Mouse (Mus musculus) spleen, adult 2 months (tissue): ENCODE data around the gene Fam216b. TPM values are rescaled to one million over a fixed set of nuclear protein-coding genes. Genes with fewer than 3 reads are reported as not detected.

Source experiments
- DNase-seq, 2 experiments: peaks; one replicate each; pipeline versions ENCODE4 v3.0.0 to v3.0.0-alpha.2; 2012 to 2021; ENCODE audit warnings: low spot score in 2 of 2, low read depth in 1 of 2
- H3K27ac ChIP-seq: fragments of 200-500 bp; 2 replicates; pipeline ENCODE4 v1.5.1; 2012; ENCODE audit warnings: low read length, inconsistent platforms; ENCODE audit not compliant: insufficient read depth
- H3K27me3 ChIP-seq: fragments of 200-500 bp; 2 replicates; pipeline ENCODE4 v1.6.1; 2012; ENCODE audit warnings: mild to moderate bottlenecking, moderate library complexity, low read length, inconsistent platforms; ENCODE audit not compliant: control insufficient read depth, insufficient read depth
- H3K36me3 ChIP-seq: fragments of 200-500 bp; 2 replicates; pipeline ENCODE4 v1.6.1; 2012; ENCODE audit warnings: mild to moderate bottlenecking, low read length, inconsistent platforms; ENCODE audit not compliant: control insufficient read depth, insufficient read depth
- H3K4me1 ChIP-seq: fragments of 200-500 bp; 2 replicates; pipeline ENCODE4 v1.6.1; 2011; ENCODE audit warnings: inconsistent platforms; ENCODE audit not compliant: control insufficient read depth, insufficient read depth, insufficient read length
- H3K4me3 ChIP-seq: fragments of 200-500 bp; 2 replicates; pipeline ENCODE4 v1.5.1; 2011; ENCODE audit warnings: mild to moderate bottlenecking, inconsistent platforms; ENCODE audit not compliant: insufficient read depth, insufficient read length; ENCODE audit errors: extremely low read depth
- CTCF ChIP-seq: fragments of 200-500 bp; IDR thresholded peaks from 2 replicates; pipeline ENCODE4 v1.5.1; 2011; ENCODE audit warnings: mild to moderate bottlenecking, inconsistent platforms; ENCODE audit not compliant: insufficient read depth, insufficient read length, insufficient replicate concordance; ENCODE audit errors: extremely low read depth
- POLR2A ChIP-seq: fragments of 200-500 bp; IDR thresholded peaks from 2 replicates; pipeline ENCODE4 v1.6.1; 2011; ENCODE audit warnings: low read depth, low read length, inconsistent platforms
- WGBS: fragments of 180-500 bp; shearing (Covaris S2); methylation state at CpG from one replicate; pipeline ENCODE4 v1.1.7; 2018; 5-methylcytosine and 5-hydroxymethylcytosine counted together
- polyA plus RNA-seq: library from polyadenylated mRNA; depleted of rRNA; stranded (reverse); fragments of >200 nt; gene quantifications from 2 replicates; pipeline ENCODE4 v1.2.3, GENCODE M21; 2012

The Fam216b gene
- polyA plus RNA-seq, 1 experiment, result not detected

DNA sequence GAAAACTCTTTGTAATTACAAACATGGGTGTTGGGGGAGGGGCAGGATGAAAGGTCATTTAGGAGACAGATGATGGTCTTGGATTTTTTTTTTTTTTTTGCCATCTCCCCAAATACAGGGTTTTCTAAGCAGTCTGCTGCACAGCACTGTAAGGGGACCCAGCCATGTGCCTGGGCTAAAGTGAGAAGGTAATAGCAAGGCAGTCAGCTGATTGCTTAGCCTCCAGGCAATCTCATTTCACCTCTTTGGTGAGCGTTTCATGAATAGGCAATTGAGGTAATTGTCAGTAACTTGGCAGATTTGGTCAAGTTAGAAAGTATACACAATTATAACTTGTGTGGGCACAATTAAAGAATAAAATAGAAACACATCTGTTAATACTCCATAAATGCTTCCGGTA is 28.5 kb upstream of the Fam216b start:
- H3K27me3 ChIP-seq, result no peaks in the 10 kb centered on the region
- H3K27ac ChIP-seq, result no peak overlapping the region
- no peak for TF ChIP-seq CTCF
- no peak for TF ChIP-seq POLR2A
- H3K4me1 ChIP-seq, result no peaks in the 10 kb centered on the region
- 86% methylated on average over 2 of the region's 2 CpGs for WGBS
- no peak for DNase-seq
- H3K4me3 ChIP-seq, result no peak overlapping the region
- no peaks in the 10 kb centered on the region for H3K36me3 ChIP-seq

DNA sequence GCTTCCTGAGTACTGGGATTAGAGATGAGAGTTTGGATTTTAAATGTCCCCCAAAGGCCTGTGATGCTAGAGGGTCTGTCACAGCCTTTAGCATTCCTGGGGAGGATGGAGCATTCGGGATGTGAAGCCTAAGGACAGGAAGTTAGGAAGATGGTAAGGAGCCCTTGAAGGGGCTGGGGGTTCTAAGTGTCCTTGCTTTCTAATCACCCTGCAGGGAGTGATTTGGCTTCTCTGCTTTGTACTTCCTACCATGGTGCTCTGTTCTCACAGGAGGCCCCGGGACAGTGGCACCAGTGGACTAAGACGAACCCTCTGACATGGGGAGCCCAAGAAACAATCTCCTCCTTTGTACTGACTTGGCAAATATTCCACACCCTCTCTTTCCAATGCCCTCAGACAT is 23.7 kb upstream of the Fam216b start:
- WGBS, result 89% methylated on average over 3 of the region's 3 CpGs
- H3K4me3 ChIP-seq, result no peak overlapping the region
- H3K4me1 ChIP-seq, result no peaks in the 10 kb centered on the region

DNA sequence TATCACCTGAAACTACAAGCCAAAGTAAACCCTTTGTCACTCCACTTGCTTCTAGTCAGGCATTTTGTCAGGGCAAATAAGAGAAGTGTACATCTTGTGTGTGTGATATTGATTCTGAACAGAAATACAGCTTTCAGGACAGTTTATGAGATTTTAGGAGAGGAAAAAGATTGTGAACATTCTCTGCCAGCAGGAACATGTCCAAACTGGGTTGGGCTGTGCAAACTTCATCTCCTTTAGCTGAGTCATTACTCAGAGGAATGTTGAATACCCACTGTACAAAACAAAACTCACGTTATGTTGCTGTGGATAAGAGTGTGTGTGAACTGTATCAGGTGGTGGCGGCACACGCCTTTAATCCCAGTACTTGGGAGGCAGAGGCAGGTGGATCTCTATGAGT is 22.1 kb upstream of the Fam216b start:
- Histone ChIP-seq H3K4me1 (no peaks in the 10 kb centered on the region), H3K4me3 (no peak overlapping the region), H3K27me3 (no peaks in the 10 kb centered on the region), H3K27ac (no peak overlapping the region), H3K36me3 (no peaks in the 10 kb centered on the region)
- 88% methylated on average over 3 of the region's 3 CpGs for WGBS
- no peak for TF ChIP-seq CTCF
- no peak for TF ChIP-seq POLR2A
- no peak for DNase-seq

More for the DNA sequence above, 23.7 kb upstream of the Fam216b start:
- no peak for DNase-seq
- no peaks in the 10 kb centered on the region for H3K36me3 ChIP-seq
- H3K27ac ChIP-seq, result no peak overlapping the region
- no peak for TF ChIP-seq CTCF
- no peak for TF ChIP-seq POLR2A
- no peaks in the 10 kb centered on the region for H3K27me3 ChIP-seq

DNA sequence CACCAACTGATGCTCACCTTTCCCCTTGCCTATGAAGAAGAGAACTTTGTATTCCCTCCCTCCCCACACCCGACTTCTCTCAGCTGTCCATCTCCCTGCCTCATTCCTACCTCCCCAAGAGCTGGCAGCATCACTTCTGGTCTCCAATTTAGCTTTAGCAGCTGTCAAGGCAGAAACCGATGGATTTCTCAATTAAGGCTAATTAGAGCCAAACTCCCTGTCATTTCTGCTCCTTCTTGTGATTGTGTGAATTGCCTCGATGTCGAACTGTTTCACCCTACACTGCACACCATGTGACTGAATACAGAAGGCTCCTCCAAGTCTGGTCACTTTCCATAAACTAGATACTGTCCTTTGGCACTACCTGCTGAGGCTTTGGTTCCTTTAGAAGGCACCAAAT is 20.6 kb upstream of the Fam216b start:
- TF ChIP-seq POLR2A (no peak), CTCF (no peak)

DNA sequence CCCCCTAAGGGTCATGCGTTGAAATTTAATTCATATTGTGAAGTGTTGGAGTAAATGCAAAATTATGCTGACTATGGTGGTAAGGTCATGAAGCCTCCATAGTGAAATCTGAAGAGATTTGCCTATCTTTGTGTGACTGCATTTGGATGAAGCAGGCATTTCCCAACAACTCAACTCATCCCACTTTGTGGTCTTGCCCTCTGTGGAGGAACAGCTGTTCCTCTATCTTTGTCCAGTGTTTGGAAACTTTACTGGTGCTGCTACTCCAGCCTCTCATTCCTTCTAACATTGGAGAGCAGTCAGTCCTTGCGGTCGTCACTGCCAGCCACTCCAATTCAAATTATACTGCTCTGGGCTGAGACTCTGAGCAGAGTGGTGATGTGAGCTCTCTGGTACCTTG is 19.6 kb upstream of the Fam216b start:
- H3K4me1 ChIP-seq, result no peaks in the 10 kb centered on the region
- TF ChIP-seq POLR2A (no peak), CTCF (no peak)
- H3K4me3 ChIP-seq, result no peak overlapping the region
- no peak overlapping the region for H3K27ac ChIP-seq
- no peaks in the 10 kb centered on the region for H3K27me3 ChIP-seq
- H3K36me3 ChIP-seq, result no peaks in the 10 kb centered on the region
- 81% methylated on average over 3 of the region's 3 CpGs for WGBS
- no peak for DNase-seq

More for the DNA sequence above, 20.6 kb upstream of the Fam216b start:
- H3K4me1 ChIP-seq, result no peaks in the 10 kb centered on the region
- H3K4me3 ChIP-seq, result no peak overlapping the region
- WGBS, result 77% methylated on average over 4 of the region's 4 CpGs
- no peak overlapping the region for H3K27ac ChIP-seq
- H3K36me3 ChIP-seq, result no peaks in the 10 kb centered on the region
- no peak for DNase-seq
- no peaks in the 10 kb centered on the region for H3K27me3 ChIP-seq

DNA sequence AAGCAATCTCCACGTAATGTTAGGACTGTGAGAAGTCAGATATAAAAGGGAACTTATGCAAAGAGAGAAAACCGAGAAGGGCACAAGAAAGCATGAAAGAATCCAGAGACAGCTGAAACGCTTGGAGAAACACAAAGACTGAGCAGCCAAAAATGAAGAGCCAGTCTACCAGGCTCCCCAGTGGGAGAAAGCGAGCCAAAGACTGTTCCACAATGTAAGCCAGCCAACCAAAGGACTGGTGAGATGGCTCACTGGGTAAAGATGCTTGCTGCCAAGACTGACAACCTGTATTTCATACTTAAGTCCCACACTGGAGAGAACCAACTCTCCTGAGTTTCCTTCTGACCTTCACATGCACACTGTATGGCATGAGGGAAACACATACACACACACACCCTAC is 784 bp upstream of the Fam216b start:
- H3K27me3 ChIP-seq, result no peaks in the 10 kb centered on the region
- H3K27ac ChIP-seq, result no peak overlapping the region
- H3K36me3 ChIP-seq, result no peaks in the 10 kb centered on the region
- no peak for TF ChIP-seq CTCF
- no peak for TF ChIP-seq POLR2A
- no peaks in the 10 kb centered on the region for H3K4me1 ChIP-seq
- 78% methylated on average over 4 of the region's 4 CpGs for WGBS
- H3K4me3 ChIP-seq, result no peak overlapping the region
- no peak for DNase-seq

DNA sequence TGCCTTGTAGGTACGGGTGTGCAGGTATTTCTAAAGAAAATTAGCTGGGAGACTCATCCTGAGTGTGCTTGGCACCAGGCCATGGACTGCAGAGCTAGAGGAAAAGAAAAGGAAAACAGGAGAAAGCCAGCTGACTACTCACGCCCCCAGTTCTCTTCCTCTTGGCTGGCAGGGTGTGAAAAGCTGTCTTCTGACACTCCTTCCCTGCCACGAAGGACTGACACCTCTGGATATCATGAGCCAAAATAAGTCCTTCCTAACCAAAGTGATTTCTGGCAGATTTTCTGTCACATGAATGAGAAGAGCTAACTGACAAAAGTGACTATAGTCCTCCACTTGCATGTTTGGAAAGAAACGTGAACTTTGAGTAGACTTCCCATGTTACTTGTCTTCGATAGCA is 5.3 kb downstream of the Fam216b start:
- Histone ChIP-seq H3K27me3 (no peaks in the 10 kb centered on the region), H3K27ac (no peak overlapping the region), H3K4me3 (no peak overlapping the region), H3K36me3 (no peaks in the 10 kb centered on the region), H3K4me1 (no peaks in the 10 kb centered on the region)
- no peak for DNase-seq
- WGBS, result 73% methylated on average over 5 of the region's 5 CpGs
- TF ChIP-seq CTCF (no peak), POLR2A (no peak)

DNA sequence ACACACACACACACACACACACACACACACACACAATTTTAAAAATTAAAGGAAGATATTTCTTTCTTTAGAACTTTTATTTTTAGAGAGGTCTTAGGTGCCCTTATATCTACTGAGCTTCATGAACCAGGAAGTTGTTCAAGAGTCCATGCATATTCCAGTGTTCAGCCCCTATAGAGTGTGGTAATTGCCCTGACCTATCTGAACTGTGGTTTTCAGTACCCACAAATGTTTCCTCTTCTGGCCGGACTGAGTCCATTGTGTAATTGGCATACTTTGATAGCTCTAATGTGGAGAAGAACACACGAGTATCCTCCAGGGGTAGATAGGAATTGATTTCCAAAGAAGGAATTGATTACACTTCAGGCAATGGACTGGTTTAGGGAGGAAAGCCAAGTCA is 11.3 kb downstream of the Fam216b start:
- no peak overlapping the region for H3K4me3 ChIP-seq
- no peaks in the 10 kb centered on the region for H3K4me1 ChIP-seq
- WGBS, result 12% methylated on average over 2 of the region's 2 CpGs
- TF ChIP-seq POLR2A (no peak), CTCF (no peak)
- H3K27me3 ChIP-seq, result no peaks in the 10 kb centered on the region
- H3K36me3 ChIP-seq, result no peaks in the 10 kb centered on the region
- no peak overlapping the region for H3K27ac ChIP-seq
- no peak for DNase-seq
